Mouse (Mus musculus) stomach, postnatal 0 days (tissue): ENCODE data around the gene Spaca7. TPM values are rescaled to one million over a fixed set of nuclear protein-coding genes. Genes with fewer than 3 reads are reported as not detected.

Experiments
- ATAC-seq: fragments of 200-750 bp; cut with Nextera tagmentation; 2 replicates; pipeline ENCODE4 v1.8.0; 2017; ENCODE audit not compliant: low FRiP score, low TSS enrichment
- DNase-seq: peaks from one replicate; pipeline ENCODE4 v3.0.0-alpha.2; 2016; ENCODE audit warnings: low spot score
- H3K27ac ChIP-seq: fragments of 300-500 bp; sonication (generic); replicated peaks from 2 replicates; pipeline ENCODE4 v1.5.1; 2014; ENCODE audit warnings: mild to moderate bottlenecking, control low read depth
- H3K27me3 ChIP-seq: fragments of 300-500 bp; sonication (generic); 2 replicates; pipeline ENCODE4 v1.6.1; 2014; ENCODE audit warnings: low read length; ENCODE audit not compliant: control insufficient read depth, insufficient read depth
- H3K36me3 ChIP-seq: fragments of 300-500 bp; sonication (generic); 2 replicates; pipeline ENCODE4 v1.6.1; 2014; ENCODE audit warnings: low read length, mixed read lengths; ENCODE audit not compliant: control insufficient read depth, insufficient read depth
- H3K4me1 ChIP-seq: fragments of 300-500 bp; sonication (generic); replicated peaks from 2 replicates; pipeline ENCODE4 v1.6.1; 2014; ENCODE audit warnings: antibody characterized with exemption; ENCODE audit not compliant: control insufficient read depth, insufficient read depth
- H3K4me2 ChIP-seq: fragments of 300-500 bp; sonication (generic); replicated peaks from 2 replicates; pipeline ENCODE4 v1.6.1; 2014; ENCODE audit warnings: low read depth, mild to moderate bottlenecking, control low read depth, moderate library complexity
- H3K4me3 ChIP-seq: fragments of 300-500 bp; sonication (generic); 2 replicates; pipeline ENCODE4 v1.5.1; 2014; ENCODE audit warnings: low read depth, low read length, control low read depth
- H3K9ac ChIP-seq: fragments of 300-500 bp; sonication (generic); 2 replicates; pipeline ENCODE4 v1.6.1; 2014; ENCODE audit warnings: mild to moderate bottlenecking, low read length, control low read depth, mixed read lengths
- H3K9me3 ChIP-seq: fragments of 300-500 bp; sonication (generic); 2 replicates; pipeline ENCODE4 v1.6.1; 2016; ENCODE audit warnings: low read length; ENCODE audit not compliant: control insufficient read depth
- CTCF ChIP-seq: IDR thresholded peaks from 2 replicates; pipeline ENCODE4 v1.5.1; 2016; ENCODE audit warnings: antibody characterized with exemption, low read depth, mild to moderate bottlenecking, moderate library complexity
- EP300 ChIP-seq: optimal IDR thresholded peaks from 2 replicates; pipeline ENCODE3; 2016; ENCODE audit warnings: antibody characterized with exemption
- WGBS: fragments of 180-500 bp; shearing (Covaris S2); extraction: QIAGEN DNeasy Blood & Tissue Kit; methylation state at CpG from one replicate; pipeline ENCODE4 v1.1.7; 2014; 5-methylcytosine and 5-hydroxymethylcytosine counted together
- polyA plus RNA-seq: library from polyadenylated mRNA; unstranded; fragments of >200 nt; fragmentation: Nextera tagmentation; extraction: Ambion mirVana; gene quantifications from 2 replicates; pipeline ENCODE4 v1.2.1, GENCODE M21; 2015

The Spaca7 gene
- polyA plus RNA-seq: not detected in 2 replicates

DNA sequence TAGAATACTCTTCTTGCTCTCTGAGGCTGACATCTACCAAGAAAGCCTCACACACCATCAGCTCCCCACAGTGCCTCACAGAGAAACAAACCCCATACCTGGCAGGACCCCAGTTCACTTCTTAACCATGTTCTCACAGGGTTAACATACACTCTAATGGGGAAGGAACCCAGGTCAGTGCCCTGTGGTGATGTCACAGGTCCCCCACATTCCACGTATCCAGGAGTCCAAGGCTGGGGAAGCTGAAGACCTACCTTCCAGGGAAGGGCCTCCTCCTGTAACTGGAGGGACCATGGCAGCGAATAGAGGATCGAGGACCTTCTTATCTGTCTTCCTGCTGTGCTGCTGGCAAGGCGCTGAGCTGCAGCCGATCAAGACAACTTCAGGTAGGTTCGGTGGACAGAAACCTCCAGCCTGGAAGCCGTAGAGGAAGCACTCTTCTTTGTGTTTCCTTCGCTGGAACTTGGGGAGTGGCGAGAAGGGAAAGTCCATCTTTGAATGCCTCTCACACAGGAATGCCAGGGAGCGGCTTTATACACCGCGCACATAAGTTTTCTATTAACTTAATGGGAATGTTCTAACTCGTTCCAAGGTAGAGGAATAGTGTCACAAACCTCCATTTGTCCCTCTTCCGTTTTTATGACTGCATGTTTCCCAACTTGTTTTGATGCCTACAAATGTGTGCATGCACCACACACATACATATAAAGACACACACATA, at the start of gene Spaca7:
Gene Spaca7, plus strand, starts transcription at position 216 of the 721 bp plus-strand sequence.
- no peak within 1 kb of the TSS for H3K4me3 ChIP-seq
- DNase-seq (no peak), ATAC-seq (no peak)
- H3K4me2 ChIP-seq: no peak within 1 kb of the TSS
- H3K4me1 ChIP-seq: no peaks in the 10 kb centered on the region
- no peaks in the 10 kb centered on the region for H3K9me3 ChIP-seq
- H3K27ac ChIP-seq: no peak within 1 kb of the TSS
- no peaks in the 10 kb centered on the region for H3K27me3 ChIP-seq
- H3K36me3 ChIP-seq: no peaks in the 10 kb centered on the region
- TF ChIP-seq CTCF (no peak), EP300 (no peak)
- H3K9ac ChIP-seq: no peak within 1 kb of the TSS
- WGBS: 40% methylated on average over 14 of the region's 14 CpGs

DNA sequence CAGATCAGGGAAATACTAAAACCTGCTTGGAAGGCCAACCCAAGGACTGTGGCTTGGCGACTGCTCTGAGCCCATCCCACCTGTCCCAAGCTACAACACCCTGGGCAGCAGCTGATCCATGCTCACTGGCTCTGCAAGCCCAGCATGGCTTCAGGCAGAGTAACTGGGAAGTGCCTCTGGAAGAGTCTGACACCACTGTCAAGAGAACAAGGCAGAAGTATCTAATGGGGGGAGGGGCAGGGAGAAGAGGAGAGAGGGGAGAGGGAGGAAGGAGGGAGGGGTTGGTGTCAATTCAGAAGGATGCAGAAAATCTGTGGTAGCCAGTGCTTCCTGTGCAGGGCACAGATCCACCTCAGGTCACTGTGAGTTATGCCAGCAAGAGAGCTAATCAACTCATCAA, 48.5 kb upstream of the Spaca7 start:
- Histone ChIP-seq H3K9me3 (no peaks in the 10 kb centered on the region), H3K36me3 (no peaks in the 10 kb centered on the region), H3K27me3 (no peaks in the 10 kb centered on the region), H3K9ac (no peak overlapping the region), H3K4me2 (no peak overlapping the region), H3K4me1 (no peaks in the 10 kb centered on the region), H3K4me3 (no peak overlapping the region), H3K27ac (no peak overlapping the region)
- TF ChIP-seq EP300 (no peak), CTCF (no peak)
- no peak for ATAC-seq
- WGBS: 21% methylated on average over 1 of the region's 1 CpGs
- no peak for DNase-seq

- TF ChIP-seq EP300 (no peak), CTCF (no peak)
- 58% methylated on average over 2 of the region's 2 CpGs for WGBS
- ATAC-seq (no peak), DNase-seq (no peak)
- Histone ChIP-seq H3K9me3 (no peaks in the 10 kb centered on the region), H3K4me3 (no peak overlapping the region), H3K4me2 (no peak overlapping the region), H3K27me3 (no peaks in the 10 kb centered on the region), H3K27ac (no peak overlapping the region), H3K4me1 (no peaks in the 10 kb centered on the region), H3K9ac (no peak overlapping the region), H3K36me3 (no peaks in the 10 kb centered on the region)
Observed at GRCm38 (mm10) chr8:12528659-12529058, 44.2 kb upstream of the Spaca7 start.

DNA sequence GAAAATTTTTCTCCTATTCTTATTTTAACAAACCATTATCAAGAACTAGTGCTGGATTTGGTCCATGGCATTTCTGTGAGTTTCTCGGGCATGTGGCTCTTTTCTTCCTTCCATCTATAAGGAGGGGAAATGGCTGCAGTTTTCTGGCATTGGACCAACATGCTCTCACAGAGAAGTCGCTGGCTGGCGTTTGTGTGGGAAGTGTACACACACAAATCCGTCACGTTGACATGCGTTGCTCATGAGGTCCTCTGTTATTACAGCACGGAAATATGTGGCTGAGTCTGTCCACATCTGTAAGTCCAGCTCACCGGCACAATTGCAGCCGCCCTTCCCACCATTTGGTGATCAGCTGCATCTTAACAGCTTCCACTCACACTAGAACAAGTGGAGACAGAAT, 37.2 kb upstream of the Spaca7 start:
- no peak overlapping the region for H3K9ac ChIP-seq
- H3K36me3 ChIP-seq: no peaks in the 10 kb centered on the region
- H3K27me3 ChIP-seq: no peaks in the 10 kb centered on the region
- H3K4me1 ChIP-seq: no peaks in the 10 kb centered on the region
- no peaks in the 10 kb centered on the region for H3K9me3 ChIP-seq
- ATAC-seq (no peak), DNase-seq (peak; percentile 25)
- H3K4me3 ChIP-seq: no peak overlapping the region
- TF ChIP-seq EP300: no peak
- no peak for TF ChIP-seq CTCF
- 17% methylated on average over 9 of the region's 9 CpGs for WGBS
- no peak overlapping the region for H3K27ac ChIP-seq
- H3K4me2 ChIP-seq: no peak overlapping the region

DNA sequence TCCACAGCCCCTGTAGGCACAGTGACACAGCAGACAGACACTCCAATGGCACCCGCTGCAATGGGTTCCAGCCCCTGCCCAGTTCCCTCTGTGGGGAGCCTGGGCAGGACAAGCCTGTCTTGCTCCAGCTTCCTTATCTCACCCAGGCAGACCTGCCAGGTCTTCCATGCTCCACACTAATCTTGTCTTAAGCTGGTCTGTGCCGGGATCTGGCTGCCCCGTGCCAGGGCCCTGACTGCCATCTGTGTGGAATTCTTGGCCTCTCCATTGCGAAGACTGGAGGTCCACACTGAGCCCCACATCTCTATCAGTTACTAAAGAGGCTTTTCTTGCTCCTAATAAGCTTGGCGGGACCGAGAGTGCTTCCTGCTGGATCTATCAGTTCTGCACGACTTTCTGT, 36.5 kb upstream of the Spaca7 start:
- H3K36me3 ChIP-seq: no peaks in the 10 kb centered on the region
- no peak overlapping the region for H3K27ac ChIP-seq
- 79% methylated on average over 7 of the region's 7 CpGs for WGBS
- no peak overlapping the region for H3K9ac ChIP-seq
- DNase-seq: no peak
- H3K4me3 ChIP-seq: no peak overlapping the region
- H3K9me3 ChIP-seq: no peaks in the 10 kb centered on the region
- TF ChIP-seq EP300: no peak
- no peak for TF ChIP-seq CTCF
- ATAC-seq: no peak
- H3K4me1 ChIP-seq: no peaks in the 10 kb centered on the region
- H3K27me3 ChIP-seq: no peaks in the 10 kb centered on the region
- no peak overlapping the region for H3K4me2 ChIP-seq

GRCm38 (mm10) chr8:12545236-12545635, 27.6 kb upstream of the Spaca7 start:
- no peak overlapping the region for H3K27ac ChIP-seq
- 62% methylated on average over 4 of the region's 4 CpGs for WGBS
- H3K36me3 ChIP-seq: no peaks in the 10 kb centered on the region
- no peaks in the 10 kb centered on the region for H3K27me3 ChIP-seq
- no peak overlapping the region for H3K4me3 ChIP-seq
- H3K4me2 ChIP-seq: no peak overlapping the region
- no peak overlapping the region for H3K9ac ChIP-seq
- H3K4me1 ChIP-seq: no peaks in the 10 kb centered on the region
- ATAC-seq (no peak), DNase-seq (no peak)
- no peak for TF ChIP-seq EP300
- no peak for TF ChIP-seq CTCF
- no peaks in the 10 kb centered on the region for H3K9me3 ChIP-seq
